Mouse (Mus musculus) adipocyte (in vitro differentiated cells): ENCODE data around the gene Itpr2.

Experiments
- DNase-seq: peaks from one replicate; pipeline ENCODE4 v3.0.0-alpha.2; 2016; ENCODE audit warnings: low spot score

Gene Itpr2

GRCm38 (mm10) chr6:146110832-146111741 lies 390.9 kb downstream of the Itpr2 start:
- no peak for DNase-seq

GRCm38 (mm10) chr6:146110425-146110824 lies 391.6 kb downstream of the Itpr2 start:
- DNase-seq = no peak

- DNase-seq = no peak
These were observed 393.3 kb downstream of the Itpr2 start for GRCm38 (mm10) chr6:146108695-146109094.

GRCm38 (mm10) chr6:146107117-146107832 lies 394.7 kb downstream of the Itpr2 start:
- no peak for DNase-seq

GRCm38 (mm10) chr6:146083056-146083961 lies 418.7 kb downstream of the Itpr2 start:
- DNase-seq = peak; percentile 36

GRCm38 (mm10) chr6:146082476-146082875 lies 419.5 kb downstream of the Itpr2 start:
- no peak for DNase-seq

- no peak for DNase-seq
These were observed 420.4 kb downstream of the Itpr2 start for GRCm38 (mm10) chr6:146081578-146081977.

- DNase-seq = no peak
These were observed 421.2 kb downstream of the Itpr2 start for GRCm38 (mm10) chr6:146080546-146081512.

- no peak for DNase-seq
These were observed 422.1 kb downstream of the Itpr2 start for GRCm38 (mm10) chr6:146079734-146080443.

GRCm38 (mm10) chr6:146079261-146079660 lies 422.8 kb downstream of the Itpr2 start:
- peak; percentile 96 for DNase-seq

GRCm38 (mm10) chr6:146078136-146078535 lies 423.9 kb downstream of the Itpr2 start:
- no peak for DNase-seq

- peak; percentile 16 for DNase-seq
These were observed 424.7 kb downstream of the Itpr2 start for GRCm38 (mm10) chr6:146077124-146077889.

GRCm38 (mm10) chr6:146072842-146073241 lies 429.2 kb downstream of the Itpr2 start:
- DNase-seq = no peak

- DNase-seq = no peak
These were observed 430.1 kb downstream of the Itpr2 start for GRCm38 (mm10) chr6:146071883-146072282.
